Comparison of ENCODE assay signal across 8 mouse cellular contexts in the genomic region with DNA sequence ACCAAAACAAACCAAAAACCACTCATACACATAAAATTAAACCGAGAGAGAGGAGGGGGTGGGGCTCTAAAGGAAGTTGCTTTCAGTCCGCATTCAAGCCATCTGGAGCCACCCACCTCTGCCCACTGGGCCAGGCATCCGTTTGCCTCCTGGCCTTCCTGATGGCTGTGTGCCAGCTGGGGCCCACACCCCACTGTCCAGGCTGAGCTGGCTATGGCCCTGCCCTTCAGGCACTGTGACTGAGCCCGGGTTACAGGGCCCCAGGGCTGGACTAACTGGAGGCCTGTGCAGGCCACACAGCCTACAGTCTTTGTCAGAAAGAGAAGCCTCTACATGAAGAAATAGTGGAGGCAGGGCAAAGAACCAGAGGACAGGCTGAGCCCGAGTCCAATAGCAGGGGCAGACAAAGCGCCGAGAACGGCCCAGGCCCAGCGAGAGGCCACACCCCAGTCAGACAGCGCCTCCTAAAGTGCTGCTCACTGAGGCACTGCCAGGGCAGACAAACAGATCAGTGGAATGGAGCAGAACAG. TPM values are rescaled to one million over a fixed set of nuclear protein-coding genes. Genes with fewer than 3 reads are reported as not detected.
DNase-seq lines count a peak whose midpoint lies in the region; ATAC-seq lines count a peak whose summit lies in the region.

No protein-coding gene starts in this region.

- H3K4me2 ChIP-seq in heart, embryonic 15.5 days: no peak overlapping the region
- peak overlapping the region; percentile 28 for H3K4me2 ChIP-seq in stomach, embryonic 16.5 days (ENCODE audit: low read depth, low read length)

- no peak overlapping the region for H3K9ac ChIP-seq in heart, embryonic 15.5 days
- peak overlapping the region; percentile 41; the same call in 1 of the 2 replicates for H3K9ac ChIP-seq in stomach, embryonic 16.5 days (ENCODE audit: low read length)

- DNase-seq in CD4-positive helper T cell, adult 2 months (ENCODE audit: low read depth, low spot score): peak; percentile 29
- DNase-seq in MN1 (ENCODE audit: low spot score): peak; percentile 85
- DNase-seq in large intestine, adult 2 months (ENCODE audit: low read depth, low spot score): peak; percentile 90
- DNase-seq in embryo, embryonic 11 days: no peak
- DNase-seq in cerebellum, adult 9-11 months: no peak

- peak overlapping the region; percentile 41 for H3K27ac ChIP-seq in heart, embryonic 15.5 days
- peak overlapping the region; percentile 90 for H3K27ac ChIP-seq in stomach, embryonic 16.5 days (ENCODE audit: low read length)

- H3K4me3 ChIP-seq in heart, embryonic 15.5 days: no peak overlapping the region
- H3K4me3 ChIP-seq in stomach, embryonic 16.5 days (replicated peaks; ENCODE audit: low read length): no peak overlapping the region

- no peaks in the 10 kb centered on the region for H3K36me3 ChIP-seq in heart, embryonic 15.5 days
- no peaks in the 10 kb centered on the region for H3K36me3 ChIP-seq in stomach, embryonic 16.5 days (ENCODE audit: control insufficient read depth, insufficient read depth, low read length)

- H3K4me1 ChIP-seq in heart, embryonic 15.5 days (replicated peaks): peaks cover 32% of the 10 kb centered on the region
- peaks cover 37% of the 10 kb centered on the region for H3K4me1 ChIP-seq in stomach, embryonic 16.5 days (ENCODE audit: control insufficient read depth, insufficient read depth, low read length)

- H3K27me3 ChIP-seq in heart, embryonic 15.5 days: no peaks in the 10 kb centered on the region
- no peaks in the 10 kb centered on the region for H3K27me3 ChIP-seq in stomach, embryonic 16.5 days (ENCODE audit: control insufficient read depth, insufficient read depth, low read length)

- WGBS in heart, embryonic 15.5 days: 48% methylated on average over 10 of the region's 10 CpGs
- WGBS in large intestine, adult 2 months: 18% methylated on average over 10 of the region's 10 CpGs
- WGBS in stomach, embryonic 16.5 days: 40% methylated on average over 10 of the region's 10 CpGs

- no peaks in the 10 kb centered on the region for H3K9me3 ChIP-seq in heart, embryonic 15.5 days (replicated peaks)
- H3K9me3 ChIP-seq in stomach, embryonic 16.5 days (replicated peaks; ENCODE audit: control insufficient read depth, low read length): no peaks in the 10 kb centered on the region

- 0 out of 2 replicates have a peak, but pooled peaks have one; percentile 42 for ATAC-seq in heart, embryonic 15.5 days (replicated peaks; ENCODE audit: insufficient number of reproducible peaks, insufficient read depth, low FRiP score, low read depth)
- ATAC-seq in megakaryocyte progenitor cell, adult 5-6 weeks (replicated peaks; ENCODE audit: poor library complexity): peak; percentile 74
- peak; percentile 85 for ATAC-seq in stomach, embryonic 16.5 days (ENCODE audit: insufficient read depth, low FRiP score)

RNA-seq across cellular contexts. Expression of gene Capn5, which starts 13.0 kb away (rescaled TPM):
- 2.7 and 9.1 TPM in 2 replicates for polyA plus RNA-seq in heart, embryonic 15.5 days (2015; fragmentation: Nextera tagmentation; extraction: Ambion mirVana)
- polyA plus RNA-seq in large intestine, adult 2 months (2012; rRNA removed): 16.2 and 24.7 TPM in 2 replicates
- 3.4 and 4.5 TPM in 2 replicates for total RNA-seq in megakaryocyte progenitor cell, adult 5-6 weeks (2015)
- total RNA-seq in megakaryocyte progenitor cell, adult 5-6 weeks (2017): 4.0 and 7.5 TPM in 2 replicates
- 24.5 and 34.3 TPM in 2 replicates for polyA plus RNA-seq in stomach, embryonic 16.5 days (2015; fragmentation: Nextera tagmentation; extraction: Ambion mirVana)

RNA-seq across cellular contexts. Expression of gene Omp, which starts 19.8 kb away (rescaled TPM):
- polyA plus RNA-seq in heart, embryonic 15.5 days (2015; fragmentation: Nextera tagmentation; extraction: Ambion mirVana): 0.08 and 0.27 TPM in 2 replicates
- polyA plus RNA-seq in large intestine, adult 2 months (2012; rRNA removed): 0.88 and 0.94 TPM in 2 replicates
- total RNA-seq in megakaryocyte progenitor cell, adult 5-6 weeks (2015): 0.25 and 0.32 TPM in 2 replicates
- total RNA-seq in megakaryocyte progenitor cell, adult 5-6 weeks (2017): 0.12 TPM in 1 of 2 replicates, not detected in the other
- polyA plus RNA-seq in stomach, embryonic 16.5 days (2015; fragmentation: Nextera tagmentation; extraction: Ambion mirVana): 2.1 and 2.5 TPM in 2 replicates

RNA-seq across cellular contexts. Expression of gene B3gnt6, which starts 34.2 kb away (rescaled TPM):
- polyA plus RNA-seq in heart, embryonic 15.5 days (2015; fragmentation: Nextera tagmentation; extraction: Ambion mirVana): 0.19 TPM in 1 of 2 replicates, not detected in the other
- 3.7 and 5.3 TPM in 2 replicates for polyA plus RNA-seq in large intestine, adult 2 months (2012; rRNA removed)
- total RNA-seq in megakaryocyte progenitor cell, adult 5-6 weeks (2015): 0.20 TPM in 1 of 2 replicates, not detected in the other
- 0.12 TPM in 1 of 2 replicates, not detected in the other for total RNA-seq in megakaryocyte progenitor cell, adult 5-6 weeks (2017)
- not detected in 2 replicates for polyA plus RNA-seq in stomach, embryonic 16.5 days (2015; fragmentation: Nextera tagmentation; extraction: Ambion mirVana)

RNA-seq across cellular contexts. Expression of gene Myo7a, which starts 45.7 kb away (rescaled TPM):
- polyA plus RNA-seq in heart, embryonic 15.5 days (2015; fragmentation: Nextera tagmentation; extraction: Ambion mirVana): 5.1 and 7.5 TPM in 2 replicates
- polyA plus RNA-seq in large intestine, adult 2 months (2012; rRNA removed): 23.0 and 43.6 TPM in 2 replicates
- total RNA-seq in megakaryocyte progenitor cell, adult 5-6 weeks (2015): 16.0 and 17.1 TPM in 2 replicates
- total RNA-seq in megakaryocyte progenitor cell, adult 5-6 weeks (2017): 22.0 and 29.0 TPM in 2 replicates
- polyA plus RNA-seq in stomach, embryonic 16.5 days (2015; fragmentation: Nextera tagmentation; extraction: Ambion mirVana): 10.9 and 11.4 TPM in 2 replicates

Comparison
In these comparisons a context has a peak if more than half of its experiments do, and no peak if none do; other contexts are left out.
1. DNase-seq: peak in CD4-positive helper T cell, adult 2 months (single experiment), MN1 (single experiment) and large intestine, adult 2 months (single experiment); none in embryo, embryonic 11 days (single experiment) and cerebellum, adult 9-11 months (single experiment).
2. Peak in every context shown above with its lines, with median percentiles within 50 percentile points of each other: ATAC-seq.